Mouse (Mus musculus): ENCODE data around the gene Gm36210. TPM values are rescaled to one million over a fixed set of nuclear protein-coding genes. Genes with fewer than 3 reads are reported as not detected.

Gene Gm36210
- not detected for polyA plus RNA-seq (2014; fragmentation: Illumina TruSeq; extraction: RNeasy Lipid Tissue Mini Kit (QIAGEN cat#74804); ENCODE audit: low replicate concordance)

GRCm38 (mm10) chr7:4906466-4906950 lies at the start of gene Gm36210:
Gene Gm36210 (minus strand): TSS chr7:4906516.

DNA sequence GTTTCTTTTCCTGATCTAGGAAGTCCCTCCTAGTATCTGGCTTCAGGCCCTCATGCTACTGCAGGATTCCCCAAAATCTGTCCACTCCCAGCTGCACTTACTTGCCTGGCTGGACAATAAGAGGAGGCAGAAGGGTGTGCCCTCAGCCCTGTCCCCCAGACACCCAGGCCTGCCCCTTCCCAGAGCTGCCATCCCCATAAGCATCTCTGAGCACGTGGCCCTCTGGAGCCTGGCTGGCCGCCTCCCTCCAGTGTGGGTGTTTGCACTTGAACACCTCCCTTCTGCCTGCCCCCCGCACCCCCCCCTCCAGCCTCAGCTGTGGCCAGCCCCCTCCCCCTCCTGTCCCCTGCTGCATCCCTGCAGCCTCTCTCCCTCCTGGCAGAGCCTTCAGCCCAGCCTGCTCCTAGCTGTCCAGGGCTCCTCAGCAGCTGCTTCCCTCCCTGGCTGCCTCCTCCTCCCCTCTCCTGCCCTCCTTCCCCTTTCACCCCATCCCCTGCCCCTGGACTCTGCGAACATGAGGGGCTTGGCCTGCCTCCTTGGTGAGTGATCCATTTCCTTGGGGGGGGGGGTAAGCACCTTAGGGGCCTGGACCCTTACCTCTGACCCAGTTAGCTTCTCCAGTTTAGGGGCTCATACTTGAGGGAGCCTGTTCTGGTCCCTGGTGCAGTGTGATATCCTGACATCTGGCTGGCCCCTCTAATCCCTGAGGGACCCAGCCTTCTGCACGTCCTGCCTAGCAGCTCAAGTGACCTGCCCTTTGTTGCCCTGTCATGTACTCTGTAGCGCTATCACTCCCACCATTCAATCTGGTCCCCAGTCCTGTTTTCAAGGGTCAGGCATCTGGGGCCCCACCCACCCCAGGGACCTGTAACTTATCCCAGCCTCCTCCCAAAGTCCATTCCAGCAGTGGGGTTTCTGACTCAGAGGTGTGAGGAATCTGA lies 19.4 kb upstream of the Gm36210 start, which contains the start of gene Ssc5d:
Gene Ssc5d (plus strand): TSS at position 345 of the 941 bp plus-strand sequence.

GRCm38 (mm10) chr7:4921824-4922482 lies 15.6 kb upstream of the Gm36210 start, which contains the start of gene Nat14:
Gene Nat14 (plus strand): TSS chr7:4922028.

GRCm38 (mm10) chr7:4915007-4915665 lies 8.8 kb upstream of the Gm36210 start, which contains the start of gene Zfp628:
Gene Zfp628 (plus strand): TSS chr7:4915217.

GRCm38 (mm10) chr7:4876753-4877221 lies 29.5 kb downstream of the Gm36210 start, which contains the start of gene Isoc2a:
Gene Isoc2a (plus strand): TSS chr7:4877153.

DNA sequence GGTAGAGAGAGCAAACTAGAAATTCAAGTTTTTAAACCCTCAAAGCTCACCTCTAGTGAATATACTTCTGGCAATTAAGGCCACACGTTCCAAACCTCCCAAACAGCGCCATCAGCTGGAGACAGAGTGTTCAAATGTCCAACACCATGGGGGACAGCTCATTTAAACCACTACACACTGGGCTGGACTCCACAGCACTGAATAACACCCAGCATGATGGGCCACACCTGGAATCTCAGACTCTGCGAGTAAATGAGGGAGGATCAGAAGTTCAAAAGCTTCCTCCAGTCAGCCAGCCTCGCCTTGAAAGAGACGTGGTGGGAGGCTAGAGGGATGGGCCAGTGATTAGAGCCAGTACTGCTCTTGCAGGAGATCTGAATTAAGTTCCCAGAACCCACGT lies 36.2 kb downstream of the Gm36210 start, which contains the start of gene Isoc2b:
Gene Isoc2b (minus strand): TSS at position 126 of the 400 bp plus-strand sequence.

Other genes with a start within 250 kb of the Gm36210 start
- gene Ppp6r1, start 247.5 kb downstream of the Gm36210 start, polyA plus RNA-seq (2014; fragmentation: Illumina TruSeq; extraction: RNeasy Lipid Tissue Mini Kit (QIAGEN cat#74804); ENCODE audit: low replicate concordance): 11.5 TPM
- gene Hspbp1, start 221.4 kb downstream of the Gm36210 start, polyA plus RNA-seq (2014; fragmentation: Illumina TruSeq; extraction: RNeasy Lipid Tissue Mini Kit (QIAGEN cat#74804); ENCODE audit: low replicate concordance): not detected
- gene Brsk1, start 215.9 kb downstream of the Gm36210 start, polyA plus RNA-seq (2014; fragmentation: Illumina TruSeq; extraction: RNeasy Lipid Tissue Mini Kit (QIAGEN cat#74804); ENCODE audit: low replicate concordance): not detected
- 4.2 TPM for gene Tmem150b, start 181.3 kb downstream of the Gm36210 start, polyA plus RNA-seq (2014; fragmentation: Illumina TruSeq; extraction: RNeasy Lipid Tissue Mini Kit (QIAGEN cat#74804); ENCODE audit: low replicate concordance)
- gene Kmt5c, start 166.4 kb downstream of the Gm36210 start, polyA plus RNA-seq (2014; fragmentation: Illumina TruSeq; extraction: RNeasy Lipid Tissue Mini Kit (QIAGEN cat#74804); ENCODE audit: low replicate concordance): 2.5 TPM
- not detected for gene Cox6b2, start 153.4 kb downstream of the Gm36210 start, polyA plus RNA-seq (2014; fragmentation: Illumina TruSeq; extraction: RNeasy Lipid Tissue Mini Kit (QIAGEN cat#74804); ENCODE audit: low replicate concordance)
- gene Fam71e2, start 135.2 kb downstream of the Gm36210 start, polyA plus RNA-seq (2014; fragmentation: Illumina TruSeq; extraction: RNeasy Lipid Tissue Mini Kit (QIAGEN cat#74804); ENCODE audit: low replicate concordance): not detected
- not detected for gene Il11, start 123.7 kb downstream of the Gm36210 start, polyA plus RNA-seq (2014; fragmentation: Illumina TruSeq; extraction: RNeasy Lipid Tissue Mini Kit (QIAGEN cat#74804); ENCODE audit: low replicate concordance)
- gene Tmem190, start 123.6 kb downstream of the Gm36210 start, polyA plus RNA-seq (2014; fragmentation: Illumina TruSeq; extraction: RNeasy Lipid Tissue Mini Kit (QIAGEN cat#74804); ENCODE audit: low replicate concordance): not detected
- 1.0 TPM for gene Tmem238, start 116.9 kb downstream of the Gm36210 start, polyA plus RNA-seq (2014; fragmentation: Illumina TruSeq; extraction: RNeasy Lipid Tissue Mini Kit (QIAGEN cat#74804); ENCODE audit: low replicate concordance)
- gene Rpl28, start 113.6 kb downstream of the Gm36210 start, polyA plus RNA-seq (2014; fragmentation: Illumina TruSeq; extraction: RNeasy Lipid Tissue Mini Kit (QIAGEN cat#74804); ENCODE audit: low replicate concordance): 4.2 TPM
- gene Ube2s, start 93.9 kb downstream of the Gm36210 start, polyA plus RNA-seq (2014; fragmentation: Illumina TruSeq; extraction: RNeasy Lipid Tissue Mini Kit (QIAGEN cat#74804); ENCODE audit: low replicate concordance): 2.9 TPM
- gene Shisa7, start 61.8 kb downstream of the Gm36210 start, polyA plus RNA-seq (2014; fragmentation: Illumina TruSeq; extraction: RNeasy Lipid Tissue Mini Kit (QIAGEN cat#74804); ENCODE audit: low replicate concordance): 0.19 TPM
- 0.97 TPM for gene Isoc2b, start 36.3 kb downstream of the Gm36210 start, polyA plus RNA-seq (2014; fragmentation: Illumina TruSeq; extraction: RNeasy Lipid Tissue Mini Kit (QIAGEN cat#74804); ENCODE audit: low replicate concordance)
- gene Isoc2a, start 29.4 kb downstream of the Gm36210 start, polyA plus RNA-seq (2014; fragmentation: Illumina TruSeq; extraction: RNeasy Lipid Tissue Mini Kit (QIAGEN cat#74804); ENCODE audit: low replicate concordance): 0.85 TPM
- not detected for gene Zfp628, start 8.7 kb upstream of the Gm36210 start, polyA plus RNA-seq (2014; fragmentation: Illumina TruSeq; extraction: RNeasy Lipid Tissue Mini Kit (QIAGEN cat#74804); ENCODE audit: low replicate concordance)
- 0.59 TPM for gene Nat14, start 15.5 kb upstream of the Gm36210 start, polyA plus RNA-seq (2014; fragmentation: Illumina TruSeq; extraction: RNeasy Lipid Tissue Mini Kit (QIAGEN cat#74804); ENCODE audit: low replicate concordance)
- not detected for gene Ssc5d, start 19.3 kb upstream of the Gm36210 start, polyA plus RNA-seq (2014; fragmentation: Illumina TruSeq; extraction: RNeasy Lipid Tissue Mini Kit (QIAGEN cat#74804); ENCODE audit: low replicate concordance)
- gene Sbk2, start 57.9 kb upstream of the Gm36210 start, polyA plus RNA-seq (2014; fragmentation: Illumina TruSeq; extraction: RNeasy Lipid Tissue Mini Kit (QIAGEN cat#74804); ENCODE audit: low replicate concordance): not detected
- not detected for gene Sbk3, start 64.7 kb upstream of the Gm36210 start, polyA plus RNA-seq (2014; fragmentation: Illumina TruSeq; extraction: RNeasy Lipid Tissue Mini Kit (QIAGEN cat#74804); ENCODE audit: low replicate concordance)
- gene Zfp579, start 89.6 kb upstream of the Gm36210 start, polyA plus RNA-seq (2014; fragmentation: Illumina TruSeq; extraction: RNeasy Lipid Tissue Mini Kit (QIAGEN cat#74804); ENCODE audit: low replicate concordance): 8.2 TPM
- gene Zfp524, start 107.9 kb upstream of the Gm36210 start, polyA plus RNA-seq (2014; fragmentation: Illumina TruSeq; extraction: RNeasy Lipid Tissue Mini Kit (QIAGEN cat#74804); ENCODE audit: low replicate concordance): not detected
- 9.3 TPM for gene Fiz1, start 108.2 kb upstream of the Gm36210 start, polyA plus RNA-seq (2014; fragmentation: Illumina TruSeq; extraction: RNeasy Lipid Tissue Mini Kit (QIAGEN cat#74804); ENCODE audit: low replicate concordance)
- 0.48 TPM for gene Gm44973, start 109.0 kb upstream of the Gm36210 start, polyA plus RNA-seq (2014; fragmentation: Illumina TruSeq; extraction: RNeasy Lipid Tissue Mini Kit (QIAGEN cat#74804); ENCODE audit: low replicate concordance)
- 3.4 TPM for gene Zfp865, start 113.9 kb upstream of the Gm36210 start, polyA plus RNA-seq (2014; fragmentation: Illumina TruSeq; extraction: RNeasy Lipid Tissue Mini Kit (QIAGEN cat#74804); ENCODE audit: low replicate concordance)
- gene Ccdc106, start 114.0 kb upstream of the Gm36210 start, polyA plus RNA-seq (2014; fragmentation: Illumina TruSeq; extraction: RNeasy Lipid Tissue Mini Kit (QIAGEN cat#74804); ENCODE audit: low replicate concordance): not detected
- 1.6 TPM for gene 4632433K11Rik, start 127.6 kb upstream of the Gm36210 start, polyA plus RNA-seq (2014; fragmentation: Illumina TruSeq; extraction: RNeasy Lipid Tissue Mini Kit (QIAGEN cat#74804); ENCODE audit: low replicate concordance)
- gene Zfp784, start 131.9 kb upstream of the Gm36210 start, polyA plus RNA-seq (2014; fragmentation: Illumina TruSeq; extraction: RNeasy Lipid Tissue Mini Kit (QIAGEN cat#74804); ENCODE audit: low replicate concordance): 6.2 TPM
- 0.56 TPM for gene Zfp580, start 145.0 kb upstream of the Gm36210 start, polyA plus RNA-seq (2014; fragmentation: Illumina TruSeq; extraction: RNeasy Lipid Tissue Mini Kit (QIAGEN cat#74804); ENCODE audit: low replicate concordance)
- 11.5 TPM for gene U2af2, start 155.6 kb upstream of the Gm36210 start, polyA plus RNA-seq (2014; fragmentation: Illumina TruSeq; extraction: RNeasy Lipid Tissue Mini Kit (QIAGEN cat#74804); ENCODE audit: low replicate concordance)
- gene Epn1, start 173.7 kb upstream of the Gm36210 start, polyA plus RNA-seq (2014; fragmentation: Illumina TruSeq; extraction: RNeasy Lipid Tissue Mini Kit (QIAGEN cat#74804); ENCODE audit: low replicate concordance): 0.63 TPM
- not detected for gene Rfpl4, start 210.4 kb upstream of the Gm36210 start, polyA plus RNA-seq (2014; fragmentation: Illumina TruSeq; extraction: RNeasy Lipid Tissue Mini Kit (QIAGEN cat#74804); ENCODE audit: low replicate concordance)
- gene Rasl2-9, start 219.4 kb upstream of the Gm36210 start, polyA plus RNA-seq (2014; fragmentation: Illumina TruSeq; extraction: RNeasy Lipid Tissue Mini Kit (QIAGEN cat#74804); ENCODE audit: low replicate concordance): 2.1 TPM
- gene Vmn1r55, start 243.2 kb upstream of the Gm36210 start, polyA plus RNA-seq (2014; fragmentation: Illumina TruSeq; extraction: RNeasy Lipid Tissue Mini Kit (QIAGEN cat#74804); ENCODE audit: low replicate concordance): not detected

All from small intestine, adult 10 weeks (tissue).